Mouse (Mus musculus) embryonic fibroblast, embryonic 13.5 days (primary cell): ENCODE measurements at regions not wholly inside any gene's neighbourhood (a gene's known extent, or its start where the extent isn't known, plus 50 kb on each side); places are given as distances from the start of the nearest gene placed in this dataset.

Source experiments
- CTCF ChIP-seq: IDR thresholded peaks from 2 replicates; pipeline ENCODE4 v1.5.1; 2011; ENCODE audit warnings: mild to moderate bottlenecking, control low read depth, low read length, moderate library complexity, borderline replicate concordance; ENCODE audit not compliant: insufficient read depth
- POLR2A ChIP-seq: IDR thresholded peaks from 2 replicates; pipeline ENCODE4 v1.6.1; 2011; ENCODE audit warnings: low read depth, mild to moderate bottlenecking, control low read depth, low read length, moderate library complexity

DNA sequence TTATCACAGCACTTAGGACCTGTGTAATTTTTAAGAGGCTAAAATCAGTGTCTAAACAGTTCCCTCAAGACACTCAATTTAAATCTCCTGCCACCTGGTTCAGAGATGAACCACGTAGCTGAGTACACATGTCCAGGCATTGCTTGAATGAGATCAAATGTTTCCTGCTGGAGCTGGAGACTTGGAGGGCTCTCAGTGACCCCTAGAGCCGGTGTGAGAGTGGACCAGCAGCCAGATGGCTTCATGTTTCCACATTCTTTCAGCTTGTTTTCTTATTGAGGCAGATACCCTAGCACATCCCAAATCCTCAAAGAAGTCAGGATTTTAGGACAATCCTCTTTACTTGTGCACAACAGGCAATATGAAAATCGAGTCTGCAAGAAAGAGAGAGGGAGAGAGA is 590.3 kb downstream of the Rab28 start:
- TF ChIP-seq CTCF (no peak), POLR2A (no peak)
